Mouse (Mus musculus): Measurements from ENCODE around the gene Zfp410. TPM values are rescaled to one million over a fixed set of nuclear protein-coding genes. Genes with fewer than 3 reads are reported as not detected.

Gene Zfp410
- polyA plus RNA-seq, 1 experiment from 2014 or later: 46.3 TPM

DNA sequence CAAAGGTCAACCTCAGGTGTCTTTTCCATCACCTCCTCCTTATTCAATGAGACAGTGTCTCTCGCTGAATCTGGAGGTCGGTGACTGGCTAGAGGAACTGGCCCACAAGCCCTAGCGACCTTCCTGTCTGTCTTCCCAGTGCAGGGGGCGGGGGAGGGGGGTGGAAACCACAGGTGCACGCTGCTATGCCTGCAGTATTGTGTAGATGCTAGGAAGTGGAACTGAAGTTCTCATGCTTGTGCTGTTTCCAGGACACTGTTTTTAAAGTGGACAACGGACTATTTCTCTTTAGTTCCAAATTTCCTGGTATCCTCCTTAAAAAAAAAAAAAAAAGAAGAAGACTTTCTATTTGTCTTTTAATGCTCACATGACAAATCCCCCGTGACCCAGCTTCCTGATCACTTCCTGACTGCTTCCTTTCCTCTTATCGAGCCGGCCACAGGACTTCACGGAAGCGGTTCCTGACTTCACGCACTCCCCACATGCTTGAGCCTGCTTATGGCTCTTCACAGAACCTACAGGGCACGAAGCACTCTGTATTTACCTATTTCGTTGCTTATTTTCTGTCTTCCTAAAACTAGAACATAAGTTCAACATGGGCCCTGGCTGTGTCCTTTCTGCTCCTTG, 72.2 kb downstream of the Zfp410 start:
- no peak overlapping the region for H3K4me2 ChIP-seq
- no peak for ATAC-seq (replicated peaks; ENCODE audit: insufficient number of reproducible peaks, insufficient read depth, low FRiP score, low read depth)
- H3K27me3 ChIP-seq: no peaks in the 10 kb centered on the region
- peaks cover 32% of the 10 kb centered on the region for H3K4me1 ChIP-seq (replicated peaks)
- H3K9ac ChIP-seq: no peak overlapping the region
- no peak overlapping the region for H3K4me3 ChIP-seq
- 65% methylated on average over 14 of the region's 14 CpGs for WGBS
- H3K36me3 ChIP-seq: peaks cover 3% of the 10 kb centered on the region; the same call in 1 of the 2 replicates
- no peaks in the 10 kb centered on the region for H3K9me3 ChIP-seq (replicated peaks)
- no peak overlapping the region for H3K27ac ChIP-seq

DNA sequence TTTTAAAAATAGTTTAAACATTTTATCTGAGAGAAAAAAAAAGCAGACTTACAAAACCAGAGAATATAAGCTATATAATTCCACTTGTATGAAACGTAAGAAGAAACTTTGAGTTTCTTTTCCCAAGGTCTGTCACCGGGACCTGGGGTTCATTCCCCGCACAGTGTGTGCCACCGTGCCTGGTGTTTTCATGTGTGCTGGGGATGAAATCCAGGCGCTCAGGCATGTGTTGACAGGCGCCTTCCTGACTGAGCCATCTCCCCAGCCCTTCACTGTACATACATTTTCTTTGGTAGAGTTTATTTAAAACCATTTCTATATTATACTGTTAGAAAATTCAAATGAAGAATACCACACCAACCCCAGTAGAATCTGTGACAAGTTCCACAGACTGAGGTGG, 73.7 kb downstream of the Zfp410 start:
- peaks cover 3% of the 10 kb centered on the region; the same call in 1 of the 2 replicates for H3K36me3 ChIP-seq
- no peaks in the 10 kb centered on the region for H3K9me3 ChIP-seq (replicated peaks)
- no peak overlapping the region for H3K9ac ChIP-seq
- H3K4me2 ChIP-seq: no peak overlapping the region
- H3K27ac ChIP-seq: peak overlapping the region; percentile 58
- no peaks in the 10 kb centered on the region for H3K27me3 ChIP-seq
- no peak overlapping the region for H3K4me3 ChIP-seq
- whole genome bisulfite sequencing: 29% methylated on average over 6 of the region's 6 CpGs
- H3K4me1 ChIP-seq (replicated peaks): peaks cover 17% of the 10 kb centered on the region
- ATAC-seq (replicated peaks; ENCODE audit: insufficient number of reproducible peaks, insufficient read depth, low FRiP score, low read depth): 0 out of 2 replicates have a peak, but pooled peaks have one; percentile 60

DNA sequence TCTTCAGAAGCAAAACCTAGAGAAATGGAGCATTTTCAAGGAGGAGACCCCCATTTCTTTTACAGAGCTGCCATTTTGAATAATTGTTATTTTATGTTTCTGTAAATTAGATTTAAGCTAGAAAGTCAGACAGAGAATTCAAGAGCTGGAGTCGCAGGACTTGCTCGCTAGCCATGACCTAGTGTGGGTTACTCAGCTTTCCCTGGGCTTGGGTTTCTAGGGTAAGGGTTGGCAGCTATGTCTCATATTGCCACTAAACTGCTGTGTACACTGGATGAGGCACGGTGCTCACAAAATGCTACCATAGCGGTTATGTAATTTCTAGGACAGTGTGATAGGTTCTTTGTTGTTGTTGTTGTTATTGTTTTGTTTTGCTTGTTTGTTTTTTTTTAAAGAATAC, 76.0 kb downstream of the Zfp410 start:
- peaks cover 3% of the 10 kb centered on the region; the same call in 1 of the 2 replicates for H3K36me3 ChIP-seq
- no peak overlapping the region for H3K27ac ChIP-seq
- H3K4me3 ChIP-seq: no peak overlapping the region
- H3K27me3 ChIP-seq: no peaks in the 10 kb centered on the region
- H3K4me2 ChIP-seq: no peak overlapping the region
- H3K4me1 ChIP-seq (replicated peaks): peaks cover 6% of the 10 kb centered on the region
- no peak overlapping the region for H3K9ac ChIP-seq
- H3K9me3 ChIP-seq (replicated peaks): no peaks in the 10 kb centered on the region
- ATAC-seq (replicated peaks; ENCODE audit: insufficient number of reproducible peaks, insufficient read depth, low FRiP score, low read depth): no peak
- WGBS: 98% methylated on average over 4 of the region's 4 CpGs

Other genes starting within 250 kb of the Zfp410 start
- gene Acot5, start 247.5 kb upstream of the Zfp410 start, polyA plus RNA-seq (2015; fragmentation: Nextera tagmentation; extraction: Ambion mirVana): 0.10 TPM in 1 of 2 replicates, not detected in the other
- 0.83 and 0.93 TPM in 2 replicates for gene Acot6, start 216.2 kb upstream of the Zfp410 start, polyA plus RNA-seq (2015; fragmentation: Nextera tagmentation; extraction: Ambion mirVana)
- 3.3 TPM in 2 replicates for gene Dnal1, start 202.5 kb upstream of the Zfp410 start, polyA plus RNA-seq (2015; fragmentation: Nextera tagmentation; extraction: Ambion mirVana)
- 0.42 and 0.55 TPM in 2 replicates for gene Pnma1, start 168.4 kb upstream of the Zfp410 start, polyA plus RNA-seq (2015; fragmentation: Nextera tagmentation; extraction: Ambion mirVana)
- gene Elmsan1, start 98.0 kb upstream of the Zfp410 start, polyA plus RNA-seq (2015; fragmentation: Nextera tagmentation; extraction: Ambion mirVana): 6.0 and 10.0 TPM in 2 replicates
- 69.3 and 89.7 TPM in 2 replicates for gene Ptgr2, start 31.6 kb upstream of the Zfp410 start, polyA plus RNA-seq (2015; fragmentation: Nextera tagmentation; extraction: Ambion mirVana)
- 73.7 and 77.7 TPM in 2 replicates for gene Coq6, start 44.8 kb downstream of the Zfp410 start, polyA plus RNA-seq (2015; fragmentation: Nextera tagmentation; extraction: Ambion mirVana)
- 7.1 TPM in 2 replicates for gene Fam161b, start 45.0 kb downstream of the Zfp410 start, polyA plus RNA-seq (2015; fragmentation: Nextera tagmentation; extraction: Ambion mirVana)
- gene Entpd5, start 92.2 kb downstream of the Zfp410 start, polyA plus RNA-seq (2015; fragmentation: Nextera tagmentation; extraction: Ambion mirVana): 30.3 and 32.2 TPM in 2 replicates
- 1.1 and 1.5 TPM in 2 replicates for gene Bbof1, start 92.2 kb downstream of the Zfp410 start, polyA plus RNA-seq (2015; fragmentation: Nextera tagmentation; extraction: Ambion mirVana)
- gene Rnf113a2, start 100.3 kb downstream of the Zfp410 start, polyA plus RNA-seq (2015; fragmentation: Nextera tagmentation; extraction: Ambion mirVana): 19.7 and 22.2 TPM in 2 replicates
- 55.5 and 58.9 TPM in 2 replicates for gene Aldh6a1, start 134.2 kb downstream of the Zfp410 start, polyA plus RNA-seq (2015; fragmentation: Nextera tagmentation; extraction: Ambion mirVana)
- gene Lin52, start 134.6 kb downstream of the Zfp410 start, polyA plus RNA-seq (2015; fragmentation: Nextera tagmentation; extraction: Ambion mirVana): 13.3 and 15.1 TPM in 2 replicates

All from heart, embryonic 15.5 days (tissue).